Mouse (Mus musculus) spleen, adult 2 months (tissue): ENCODE measurements at regions not wholly inside any gene's neighbourhood (a gene's known extent, or its start where the extent isn't known, plus 50 kb on each side); places are given as distances from the start of the nearest gene placed in this dataset.

Source experiments
- CTCF ChIP-seq: fragments of 200-500 bp; IDR thresholded peaks from 2 replicates; pipeline ENCODE4 v1.5.1; 2011; ENCODE audit warnings: mild to moderate bottlenecking, inconsistent platforms; ENCODE audit not compliant: insufficient read depth, insufficient read length, insufficient replicate concordance; ENCODE audit errors: extremely low read depth
- POLR2A ChIP-seq: fragments of 200-500 bp; IDR thresholded peaks from 2 replicates; pipeline ENCODE4 v1.6.1; 2011; ENCODE audit warnings: low read depth, low read length, inconsistent platforms

- TF ChIP-seq CTCF (no peak), POLR2A (no peak)
These were observed 68.9 kb downstream of the Tbx3 start for GRCm38 (mm10) chr5:119739386-119739785.
